Mouse (Mus musculus) small intestine, adult 2 months (tissue): Measurements from ENCODE around the gene Lcn5. TPM values are rescaled to one million over a fixed set of nuclear protein-coding genes. Genes with fewer than 3 reads are reported as not detected.
A peak's percentile ranks its signal among the peaks of the same experiment; 100 is the strongest.

Source experiments
- H3K27ac ChIP-seq: fragments of 200-500 bp; 2 replicates; pipeline ENCODE4 v1.5.1; 2012; ENCODE audit warnings: low read depth, low read length, control low read depth, inconsistent platforms; ENCODE audit not compliant: insufficient read depth
- H3K27me3 ChIP-seq: fragments of 200-500 bp; 2 replicates; pipeline ENCODE4 v1.6.1; 2012; ENCODE audit warnings: mild to moderate bottlenecking, moderate library complexity, low read length, inconsistent platforms; ENCODE audit not compliant: control insufficient read depth, insufficient read depth
- H3K36me3 ChIP-seq: fragments of 200-500 bp; 2 replicates; pipeline ENCODE4 v1.6.1; 2012; ENCODE audit warnings: mild to moderate bottlenecking, low read length, control low read depth, inconsistent platforms; ENCODE audit not compliant: control insufficient read depth, insufficient read depth
- H3K4me1 ChIP-seq: fragments of 200-500 bp; 2 replicates; pipeline ENCODE4 v1.6.1; 2012; ENCODE audit warnings: low read length, inconsistent platforms, mixed read lengths; ENCODE audit not compliant: control insufficient read depth, insufficient read depth, insufficient read length
- H3K4me3 ChIP-seq: fragments of 200-500 bp; 2 replicates; pipeline ENCODE4 v1.5.1; 2012; ENCODE audit warnings: low read depth, mild to moderate bottlenecking, control low read depth, inconsistent platforms, low read length, moderate library complexity
- CTCF ChIP-seq: fragments of 200-500 bp; IDR thresholded peaks from 2 replicates; pipeline ENCODE4 v1.5.1; 2012; ENCODE audit warnings: low read depth, mild to moderate bottlenecking, control low read depth, inconsistent platforms, low read length, moderate library complexity, mixed read lengths; ENCODE audit not compliant: insufficient replicate concordance, insufficient read length; ENCODE audit errors: extremely low read depth
- POLR2A ChIP-seq: fragments of 200-500 bp; IDR thresholded peaks from 2 replicates; pipeline ENCODE4 v1.6.1; 2012; ENCODE audit warnings: low read depth, mild to moderate bottlenecking, control low read depth, inconsistent platforms, low read length, moderate library complexity
- WGBS: fragments of 180-500 bp; shearing (Covaris S2); methylation state at CpG from one replicate; pipeline ENCODE4 v1.1.7; 2018; 5-methylcytosine and 5-hydroxymethylcytosine counted together
- polyA plus RNA-seq: library from polyadenylated mRNA; depleted of rRNA; stranded (reverse); fragments of >200 nt; gene quantifications from 2 replicates; pipeline ENCODE4 v1.2.3, GENCODE M21; 2012

The Lcn5 gene
- polyA plus RNA-seq, 1 experiment, result not detected

DNA sequence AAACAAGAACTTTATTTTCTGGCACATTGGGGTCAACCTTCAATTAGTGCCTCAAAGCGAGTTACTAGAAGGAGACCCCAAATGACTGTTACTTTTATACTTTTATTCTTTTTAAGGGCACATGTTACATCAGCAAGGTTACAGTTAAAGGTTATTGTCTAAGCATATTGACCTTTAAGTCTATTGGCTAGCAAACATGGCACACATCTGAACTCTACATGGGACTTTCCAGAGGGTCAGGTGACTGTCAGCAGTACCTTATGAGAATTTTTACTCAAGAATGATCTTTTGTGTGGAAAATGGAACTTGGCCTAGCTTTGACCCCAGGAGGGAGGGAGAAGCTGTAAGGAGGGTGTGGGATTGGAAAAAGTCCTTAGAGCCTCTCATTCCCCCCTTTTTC, 8.8 kb downstream of the Lcn5 start:
- no peaks in the 10 kb centered on the region for H3K36me3 ChIP-seq
- H3K4me3 ChIP-seq, result no peak overlapping the region
- H3K4me1 ChIP-seq, result no peaks in the 10 kb centered on the region
- H3K27me3 ChIP-seq, result no peaks in the 10 kb centered on the region
- WGBS, result 70% methylated on average over 1 of the region's 1 CpGs
- H3K27ac ChIP-seq, result no peak overlapping the region
- TF ChIP-seq CTCF (no peak), POLR2A (no peak)

DNA sequence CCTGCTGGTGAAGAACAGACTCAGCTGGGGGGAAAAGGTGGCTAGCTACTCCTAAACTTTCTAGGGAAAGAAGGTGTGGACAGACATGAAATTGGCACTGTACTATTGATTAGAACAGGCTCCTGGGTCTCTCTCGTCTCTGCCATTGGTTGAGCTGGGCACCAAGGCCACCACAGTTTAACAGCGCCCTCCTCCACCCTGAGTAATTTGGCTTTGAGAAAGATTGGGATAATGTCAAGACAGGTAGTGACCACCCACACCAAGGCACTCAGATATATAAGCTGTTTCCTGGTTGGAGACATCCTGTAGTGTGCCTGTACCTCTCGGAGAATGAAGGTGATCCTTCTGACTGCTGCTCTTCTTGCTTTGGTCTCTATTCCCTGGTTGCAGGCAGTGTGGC, 18.7 kb downstream of the Lcn5 start, which contains the start of gene Lcn6:
Gene Lcn6, plus strand, starts transcription at position 301 of the 400 bp plus-strand sequence.
- no peak within 1 kb of the TSS for H3K27ac ChIP-seq
- H3K36me3 ChIP-seq, result no peaks in the 10 kb centered on the region
- TF ChIP-seq CTCF (no peak), POLR2A (no peak)
- H3K27me3 ChIP-seq, result no peaks in the 10 kb centered on the region
- H3K4me1 ChIP-seq, result no peaks in the 10 kb centered on the region
- no peak within 1 kb of the TSS for H3K4me3 ChIP-seq
- 74% methylated on average over 3 of the region's 3 CpGs for WGBS

DNA sequence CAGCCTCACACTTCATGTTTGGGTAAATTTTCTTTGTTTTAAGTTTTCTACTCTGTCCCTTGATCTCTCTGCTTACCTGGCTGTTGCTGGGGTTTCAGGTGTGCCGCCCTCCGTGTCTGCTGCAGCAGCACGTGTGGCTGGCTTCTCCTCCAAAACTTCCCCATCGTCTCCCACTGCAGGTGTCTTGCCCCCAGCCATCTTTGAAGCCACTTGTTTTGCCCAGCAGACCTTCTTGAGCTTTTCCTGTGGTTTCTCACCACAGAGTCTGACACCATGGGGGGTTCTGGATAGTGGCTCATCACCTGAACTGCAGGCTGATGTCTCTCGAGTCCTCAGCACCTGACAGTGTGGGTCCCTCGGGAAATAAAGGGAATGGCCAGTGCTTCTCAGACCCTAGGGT, 21.8 kb downstream of the Lcn5 start:
- Histone ChIP-seq H3K36me3 (no peaks in the 10 kb centered on the region), H3K27me3 (no peaks in the 10 kb centered on the region), H3K4me1 (no peaks in the 10 kb centered on the region), H3K4me3 (no peak overlapping the region), H3K27ac (no peak overlapping the region)
- TF ChIP-seq CTCF (no peak), POLR2A (no peak)
- WGBS, result 67% methylated on average over 6 of the region's 6 CpGs

DNA sequence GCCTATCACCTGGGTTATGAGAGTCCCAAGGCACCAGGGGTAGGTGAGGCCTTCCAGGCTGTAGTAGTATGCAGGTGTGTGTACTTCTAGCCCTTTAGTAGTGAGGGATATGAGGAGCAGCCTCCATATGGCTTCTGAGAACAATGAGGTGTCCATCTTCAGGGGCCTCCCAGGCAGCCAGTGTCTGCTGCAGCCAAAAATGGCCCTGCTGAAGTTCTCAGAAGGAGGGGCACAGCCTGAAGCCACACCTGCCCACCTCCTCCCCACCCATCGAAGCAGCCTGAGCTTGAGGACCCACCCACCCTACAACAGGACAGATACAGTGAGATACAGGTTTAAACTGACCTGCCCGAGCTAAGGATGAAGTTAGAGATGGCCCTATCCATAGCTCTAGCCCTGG, 24.7 kb downstream of the Lcn5 start, which contains the start of gene Lcn10:
Gene Lcn10, plus strand, starts transcription at position 301 of the 400 bp plus-strand sequence.
- WGBS, result 52% methylated on average over 2 of the region's 2 CpGs
- TF ChIP-seq CTCF (no peak), POLR2A (no peak)

DNA sequence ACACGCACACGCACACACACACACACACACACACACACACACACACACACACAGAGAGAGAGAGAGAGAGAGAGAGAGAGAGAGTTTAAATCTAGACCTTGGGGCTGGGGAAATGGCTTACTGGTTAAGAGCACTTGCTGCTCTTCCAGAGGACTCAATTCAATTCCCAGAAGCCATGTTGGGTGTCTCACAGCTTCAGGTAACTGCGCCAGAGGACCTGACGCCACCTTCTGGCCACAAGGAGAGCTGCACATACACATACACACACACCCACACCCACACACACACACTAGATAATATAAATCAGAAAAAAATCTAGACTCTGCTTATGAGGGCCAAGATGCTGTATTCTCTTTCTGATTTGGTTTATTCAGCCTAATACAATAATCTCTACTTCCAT, 29.2 kb downstream of the Lcn5 start:
- TF ChIP-seq POLR2A, result no peak
- TF ChIP-seq CTCF, result no peak

More for the DNA sequence above, 24.7 kb downstream of the Lcn5 start, which contains the start of gene Lcn10:
- no peak within 1 kb of the TSS for H3K4me3 ChIP-seq
- H3K4me1 ChIP-seq, result no peaks in the 10 kb centered on the region
- H3K27ac ChIP-seq, result no peak within 1 kb of the TSS
- H3K27me3 ChIP-seq, result no peaks in the 10 kb centered on the region
- no peaks in the 10 kb centered on the region for H3K36me3 ChIP-seq

DNA sequence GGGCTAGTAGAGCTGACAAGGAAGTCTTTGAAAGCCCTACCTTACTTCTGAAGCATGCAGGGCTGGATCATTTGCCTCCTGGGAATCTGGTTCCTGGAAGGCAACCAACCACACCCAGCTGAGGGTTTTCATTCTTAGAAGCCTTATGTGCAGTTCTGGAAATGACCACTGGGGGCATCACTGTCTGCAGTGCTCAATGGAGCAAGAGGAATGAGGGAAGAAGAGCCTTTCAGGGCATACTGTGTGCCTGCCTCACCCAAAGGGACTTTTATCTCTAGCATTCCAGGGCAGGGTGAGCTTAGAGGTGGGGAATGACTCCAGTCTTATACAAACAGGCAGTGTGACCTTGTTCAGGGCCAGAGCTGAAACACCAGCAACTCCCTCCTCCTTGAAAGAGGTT, 36.9 kb downstream of the Lcn5 start:
- Histone ChIP-seq H3K36me3 (no peaks in the 10 kb centered on the region), H3K4me3 (no peak overlapping the region), H3K27ac (no peak overlapping the region), H3K27me3 (no peaks in the 10 kb centered on the region), H3K4me1 (peaks cover 2% of the 10 kb centered on the region; the same call in 1 of the 2 replicates)
- TF ChIP-seq POLR2A (no peak), CTCF (peak; percentile 75; the same call in 1 of the 2 replicates)

More for the DNA sequence above, 29.2 kb downstream of the Lcn5 start:
- Histone ChIP-seq H3K27ac (no peak overlapping the region), H3K27me3 (no peaks in the 10 kb centered on the region), H3K4me1 (no peaks in the 10 kb centered on the region), H3K4me3 (no peak overlapping the region), H3K36me3 (no peaks in the 10 kb centered on the region)
- 71% methylated on average over 4 of the region's 4 CpGs for WGBS

DNA sequence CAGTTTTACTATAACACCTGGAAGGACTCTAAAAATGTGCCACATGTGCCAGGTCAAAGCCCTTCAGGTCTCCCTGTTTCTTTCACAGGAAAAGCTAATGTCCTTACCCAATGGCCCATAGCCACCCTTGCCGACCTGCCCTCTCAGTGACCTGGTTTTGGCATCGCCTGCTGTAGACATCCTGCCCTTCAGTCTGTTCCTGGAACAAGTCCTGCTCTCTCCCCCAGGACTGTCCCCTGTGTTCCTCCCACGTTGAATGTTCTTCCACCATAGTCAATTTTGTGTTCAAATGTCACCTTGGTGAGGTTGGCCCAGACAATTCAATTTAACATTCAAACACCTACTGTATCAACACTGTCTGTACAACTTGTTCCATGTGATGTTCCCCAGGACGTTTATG, 39.2 kb downstream of the Lcn5 start:
- Histone ChIP-seq H3K4me1 (peaks cover 2% of the 10 kb centered on the region; the same call in 1 of the 2 replicates), H3K36me3 (no peaks in the 10 kb centered on the region), H3K27ac (no peak overlapping the region), H3K4me3 (no peak overlapping the region), H3K27me3 (no peaks in the 10 kb centered on the region)
- TF ChIP-seq POLR2A, result no peak
- no peak for TF ChIP-seq CTCF
- 53% methylated on average over 4 of the region's 4 CpGs for WGBS
